Mouse (Mus musculus): ENCODE measurements around the gene Gm10277.
A peak's percentile ranks its signal among the peaks of the same experiment; 100 is the strongest.
"Not testable (repeated sequence)": the region's sequence is repeated elsewhere in the genome, so short reads cannot be mapped to it uniquely, and the experiment has no call there.

The Gm10277 gene

DNA sequence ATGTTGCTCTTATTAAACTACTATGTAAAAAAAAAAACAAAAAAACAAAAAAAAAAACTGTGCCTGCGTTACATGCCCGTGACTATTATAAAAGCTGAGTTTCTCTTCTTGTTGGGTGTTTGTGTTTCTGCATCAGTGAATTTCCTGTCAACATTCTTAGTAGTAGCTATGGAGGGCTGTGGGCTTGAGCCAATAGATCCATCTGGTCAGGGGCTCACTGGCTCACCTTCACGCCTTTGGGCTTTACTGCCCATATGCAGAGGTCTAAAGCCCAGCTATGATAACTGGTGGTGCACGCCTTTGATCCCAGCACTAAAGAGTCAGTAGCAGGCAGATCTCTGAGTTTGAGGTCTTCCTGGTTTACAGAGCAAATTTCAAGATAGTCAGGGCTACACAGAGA is 18.1 kb downstream of the Gm10277 start:
- no peak for DNase-seq

DNA sequence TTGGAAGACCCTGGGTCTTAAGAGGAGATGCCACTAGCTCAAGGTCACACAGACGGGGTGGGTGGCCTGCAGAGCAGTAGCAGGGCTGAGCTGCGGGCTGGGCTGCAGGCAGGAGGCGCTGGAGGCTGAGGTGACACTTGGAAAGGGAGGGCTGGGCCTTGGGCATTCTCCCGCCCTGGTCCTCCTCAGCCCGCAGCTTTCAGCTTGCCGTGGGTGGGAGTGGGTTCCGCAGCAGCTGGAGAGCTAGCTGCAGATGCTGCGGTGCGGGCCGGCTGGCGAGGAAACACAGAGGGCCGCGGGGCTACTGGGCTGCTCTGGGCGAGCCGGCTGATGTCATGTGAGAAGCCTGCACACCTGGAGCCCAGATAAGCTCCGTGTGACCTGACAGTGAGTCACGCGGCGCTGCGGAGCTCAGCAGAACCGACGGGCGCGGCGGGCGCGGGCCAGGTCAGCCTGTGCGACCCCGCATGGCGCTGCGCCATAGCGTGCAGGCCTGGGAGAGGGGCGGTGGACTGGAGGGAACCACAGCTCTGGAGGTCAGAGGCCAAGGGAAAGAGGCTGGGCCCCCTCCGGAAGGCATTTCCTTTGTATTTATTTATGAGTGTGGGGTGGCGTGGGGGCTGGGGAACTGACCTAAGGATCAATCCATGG is 21.1 kb downstream of the Gm10277 start:
- no peak for DNase-seq

DNA sequence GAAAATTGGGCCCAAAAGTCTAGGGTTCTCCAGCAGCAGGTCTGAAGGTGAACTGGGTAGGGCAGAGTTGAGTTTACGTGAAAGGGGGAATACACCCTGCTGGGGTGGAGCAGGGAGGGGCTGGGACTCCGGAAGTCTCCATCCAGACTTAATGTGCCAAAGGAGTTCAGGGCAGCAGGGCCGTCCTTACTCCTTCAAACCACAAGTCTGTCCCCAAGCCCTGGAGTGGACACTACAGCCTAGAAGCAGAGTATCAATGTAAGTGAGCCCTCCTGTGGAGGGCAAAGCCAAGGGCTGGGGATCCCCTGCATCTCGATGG is 22.1 kb downstream of the Gm10277 start:
- DNase-seq, result no peak

DNA sequence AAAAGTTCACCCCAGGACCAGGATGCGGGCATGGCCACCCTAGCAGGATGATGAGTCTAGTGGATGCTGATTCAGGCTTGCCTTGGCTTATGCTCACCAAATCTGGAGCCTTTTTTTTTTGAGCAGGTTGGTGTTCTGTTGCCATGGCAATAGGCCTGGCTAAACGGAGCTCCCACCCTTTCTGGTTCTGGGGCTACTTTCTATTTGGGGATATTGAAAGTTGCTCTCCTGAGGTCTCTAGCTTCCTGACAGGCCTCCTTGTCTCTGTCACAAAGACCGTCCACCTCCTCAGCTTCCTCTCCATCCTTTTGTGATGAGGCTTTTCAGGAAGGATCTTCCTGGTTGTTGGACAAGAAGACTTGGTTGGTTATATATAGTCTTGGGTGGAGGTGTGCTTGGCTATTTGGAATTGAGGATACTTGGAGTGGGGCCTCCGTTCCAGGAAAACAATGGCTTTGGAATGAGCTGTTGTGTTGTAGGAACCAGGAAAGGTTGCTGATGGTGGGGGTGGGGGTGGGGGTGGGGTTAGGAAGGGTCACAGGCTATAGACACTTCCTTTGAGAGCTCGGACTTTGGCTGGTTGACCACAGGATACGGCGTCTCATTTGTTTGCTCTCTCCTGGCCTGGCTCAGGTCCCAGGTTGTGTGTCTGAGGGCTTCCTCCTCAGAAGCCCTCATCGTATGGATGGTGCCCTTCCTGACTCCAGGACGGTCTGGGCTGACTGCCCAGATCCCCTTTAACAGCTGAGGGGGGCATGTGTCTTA is 22.7 kb downstream of the Gm10277 start:
- DNase-seq, result no peak

DNA sequence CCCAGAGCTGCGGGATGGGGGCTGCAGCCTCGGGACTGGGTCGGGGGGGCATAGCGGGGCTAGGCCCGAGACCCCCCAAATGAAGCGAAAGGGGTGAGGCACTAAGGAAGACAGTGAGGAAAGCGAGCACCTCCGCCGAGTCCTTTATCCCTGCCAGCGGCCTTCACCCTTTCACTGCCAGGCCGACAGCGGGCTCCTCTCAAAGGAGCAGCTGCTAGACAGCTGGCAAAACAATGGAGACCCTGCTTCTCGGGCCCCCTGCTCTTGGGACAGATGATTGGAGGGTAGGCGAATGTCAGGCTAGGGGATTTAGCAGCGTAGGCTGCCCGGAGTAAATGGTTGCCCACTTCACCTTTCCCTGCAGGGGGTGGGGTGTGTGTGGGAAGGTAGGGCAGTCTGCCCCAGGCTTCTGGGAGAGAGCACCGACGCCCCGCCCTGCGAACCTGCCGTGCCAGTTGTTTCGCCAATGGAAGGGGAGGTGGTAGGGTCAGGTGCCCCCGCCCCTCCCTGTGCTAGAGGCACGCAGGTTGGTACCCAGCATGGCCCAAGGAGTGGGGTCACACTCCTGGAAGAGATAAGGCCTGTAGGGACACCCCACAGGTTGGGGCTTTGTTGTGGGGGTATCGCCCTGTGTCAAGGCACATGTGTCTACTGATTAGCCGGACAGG is 23.7 kb downstream of the Gm10277 start:
- DNase-seq, result peak; percentile 55

DNA sequence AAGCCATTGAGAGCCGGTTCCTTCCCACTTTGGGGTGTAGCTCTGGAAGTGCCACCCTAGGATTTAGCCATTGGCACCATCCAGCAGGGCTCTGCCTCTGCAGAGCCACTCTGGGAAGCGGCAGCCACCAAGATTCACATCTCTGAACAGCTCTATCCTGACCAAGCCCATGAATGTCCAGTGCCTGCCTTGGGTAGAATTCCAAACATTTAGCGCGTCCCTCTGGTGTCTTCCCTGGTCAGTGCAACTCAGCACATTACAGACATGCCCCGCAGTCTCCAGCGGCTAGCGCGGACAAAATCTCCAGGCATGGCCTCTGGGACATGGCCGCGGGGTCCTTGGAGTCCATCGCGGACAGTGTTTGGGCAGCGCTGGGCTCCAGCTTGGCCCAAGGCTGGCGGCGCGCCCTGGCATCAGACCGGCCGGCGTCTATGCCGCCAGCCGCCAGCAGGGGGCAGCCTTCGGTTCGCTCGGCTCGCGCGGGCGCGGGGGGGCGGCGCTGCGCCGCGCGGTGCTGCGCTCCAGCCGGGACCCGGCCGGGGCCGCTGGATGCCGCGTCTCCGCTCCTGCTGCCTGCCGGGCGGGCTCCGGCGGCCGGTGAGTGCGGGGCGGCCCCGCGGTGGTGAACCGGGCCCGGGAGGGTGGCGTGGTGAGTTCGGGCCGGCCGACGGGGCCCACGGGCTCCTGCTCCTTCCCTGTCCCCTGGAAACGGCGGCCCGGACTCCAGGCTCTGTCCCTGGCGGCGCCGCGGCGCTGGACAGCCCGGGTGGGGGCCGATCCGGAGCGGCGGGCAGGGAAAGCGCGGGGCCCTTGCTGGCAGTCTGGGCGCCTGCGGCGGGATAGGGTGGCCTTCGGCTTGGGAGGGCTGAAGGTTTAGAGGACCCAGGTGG is 24.5 kb downstream of the Gm10277 start, which contains the start of gene Myo18a:
Myo18a (plus strand) TSS at position 464 of the 890 bp plus-strand sequence.
- peak; percentile 85 for DNase-seq

DNA sequence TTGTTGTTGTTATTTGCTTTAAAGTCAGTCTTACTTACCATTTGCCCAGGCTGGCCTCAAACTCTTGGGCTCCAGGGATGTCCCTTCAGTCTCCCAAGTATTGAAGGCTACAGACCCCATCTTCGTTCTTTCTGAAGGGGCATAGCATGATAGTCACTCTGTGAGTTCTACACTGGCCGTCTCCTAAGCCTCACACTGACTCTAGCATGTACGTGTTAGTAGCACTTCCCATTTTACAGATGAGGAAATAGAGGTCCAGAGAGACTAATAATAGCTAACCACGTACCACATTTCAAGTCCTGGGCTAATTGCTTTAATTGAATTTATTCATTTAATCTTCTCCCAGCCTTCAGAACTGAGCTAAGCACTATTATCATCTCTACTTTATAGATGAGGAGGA is 27.5 kb downstream of the Gm10277 start:
- no peak for DNase-seq

DNA sequence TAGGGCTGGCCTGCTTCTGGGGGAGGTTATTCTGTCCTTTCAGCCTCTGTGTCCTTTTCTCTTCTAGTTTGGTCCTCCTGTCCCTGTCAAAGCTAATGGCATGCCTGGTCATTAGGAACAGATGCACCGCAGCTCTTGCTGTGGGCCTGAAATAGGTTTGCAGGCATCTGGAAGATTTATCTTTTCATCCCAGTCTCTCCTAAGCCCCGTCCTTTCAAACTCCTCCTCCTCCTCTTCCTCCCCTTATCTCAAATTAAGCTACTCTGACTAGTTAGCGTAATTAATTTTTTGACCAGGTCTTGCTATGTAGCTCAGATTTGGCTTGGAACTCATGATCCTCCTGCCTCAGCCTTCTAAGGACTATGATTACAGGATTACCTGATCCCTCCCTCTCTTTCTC is 34.1 kb downstream of the Gm10277 start:
- DNase-seq, result no peak

DNA sequence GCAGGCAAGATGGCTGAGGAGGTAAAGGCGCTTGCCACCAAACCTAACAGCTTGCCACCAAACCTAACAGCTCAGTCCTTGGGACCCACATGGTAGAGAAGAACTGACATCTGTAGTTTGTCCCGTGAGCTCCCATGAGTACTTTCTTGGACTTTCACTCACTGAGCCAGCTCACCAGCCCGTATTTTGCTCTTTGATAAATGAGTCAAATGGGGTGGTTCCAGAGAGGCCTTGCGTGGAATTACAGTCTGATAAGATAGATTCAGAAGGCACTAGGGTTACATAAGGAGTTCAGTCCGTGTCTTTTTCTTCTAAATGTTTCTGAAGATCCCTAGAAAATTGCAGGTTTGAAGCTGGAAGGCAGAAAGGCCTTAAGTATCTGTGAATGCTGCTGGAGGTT is 35.0 kb downstream of the Gm10277 start:
- no peak for DNase-seq

DNA sequence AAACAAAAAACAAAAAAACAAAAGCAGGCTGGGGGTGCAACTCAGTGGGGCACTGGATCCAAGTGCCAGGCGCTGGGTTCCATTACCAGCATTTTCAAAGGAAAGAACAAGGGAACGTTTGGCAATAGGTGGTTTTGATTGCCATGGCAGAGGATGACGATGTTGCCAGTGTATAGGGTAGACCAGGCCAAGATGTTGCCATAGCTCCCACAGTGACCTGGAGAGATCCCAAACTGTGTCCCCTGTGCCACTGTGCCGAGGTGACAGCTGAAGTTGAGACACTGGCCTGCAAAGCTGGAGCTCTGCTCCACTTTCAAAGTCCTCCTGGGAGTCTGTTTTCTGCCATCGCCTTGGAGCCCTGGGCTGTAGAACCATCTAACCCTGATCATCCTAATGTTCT is 38.6 kb downstream of the Gm10277 start:
- DNase-seq, result no peak

DNA sequence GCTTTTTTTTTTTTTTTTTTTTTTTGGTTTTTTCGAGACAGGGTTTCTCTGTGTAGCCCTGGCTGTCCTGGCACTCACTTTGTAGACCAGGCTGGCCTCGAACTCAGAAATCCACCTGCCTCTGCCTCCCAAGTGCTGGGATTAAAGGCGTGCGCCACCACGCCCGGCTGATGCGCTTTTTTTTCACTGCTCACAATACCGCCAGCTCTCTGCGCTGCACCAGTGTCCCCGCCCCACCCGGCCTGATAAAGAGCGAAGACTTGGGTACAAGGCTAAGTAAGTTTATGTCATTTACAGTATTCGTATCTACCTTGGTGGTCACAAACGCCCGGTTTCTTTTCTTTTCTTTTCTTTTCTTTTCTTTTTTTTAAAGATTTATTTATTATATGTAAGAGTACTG is 40.4 kb downstream of the Gm10277 start:
- not testable (repeated sequence) for DNase-seq

DNA sequence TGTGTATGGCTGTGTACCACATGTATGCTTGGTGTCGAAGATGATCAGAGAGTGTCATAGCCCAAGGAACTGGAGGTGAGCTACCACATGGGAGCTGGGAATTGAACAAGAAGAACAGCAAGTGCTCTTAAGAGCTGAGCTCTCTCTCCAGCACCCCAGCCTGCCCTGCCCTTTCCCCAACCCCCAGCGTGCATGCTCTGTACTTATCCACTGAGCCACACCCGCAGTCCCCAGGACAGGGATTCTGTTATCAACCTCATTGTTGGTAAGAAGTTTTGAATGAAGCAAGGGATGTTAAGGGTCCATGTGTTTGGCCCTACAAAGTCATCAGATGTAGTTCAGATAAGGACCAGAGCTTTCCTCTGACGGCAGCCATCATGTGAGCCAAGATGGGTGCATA is 40.9 kb downstream of the Gm10277 start:
- DNase-seq, result no peak

DNA sequence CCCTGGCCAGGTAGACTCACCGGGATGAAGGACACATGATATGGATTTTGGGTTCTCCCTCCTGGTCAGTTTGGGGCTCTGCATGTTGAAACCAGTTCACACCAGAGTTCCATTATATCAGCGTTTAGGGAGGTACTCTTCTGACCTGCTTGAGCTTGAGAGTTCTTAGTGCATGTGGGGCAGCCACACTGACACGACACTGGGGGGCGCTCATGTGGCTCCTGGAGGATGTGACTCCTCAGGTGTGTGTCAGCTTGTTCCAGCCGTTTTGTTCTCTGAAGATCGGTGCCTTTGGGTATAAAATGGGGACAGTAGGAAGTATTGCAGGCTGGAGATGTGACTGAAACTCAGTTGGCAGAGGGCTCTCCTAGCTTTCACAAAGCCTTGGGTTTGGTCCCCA is 43.6 kb downstream of the Gm10277 start:
- DNase-seq, result peak; percentile 28

DNA sequence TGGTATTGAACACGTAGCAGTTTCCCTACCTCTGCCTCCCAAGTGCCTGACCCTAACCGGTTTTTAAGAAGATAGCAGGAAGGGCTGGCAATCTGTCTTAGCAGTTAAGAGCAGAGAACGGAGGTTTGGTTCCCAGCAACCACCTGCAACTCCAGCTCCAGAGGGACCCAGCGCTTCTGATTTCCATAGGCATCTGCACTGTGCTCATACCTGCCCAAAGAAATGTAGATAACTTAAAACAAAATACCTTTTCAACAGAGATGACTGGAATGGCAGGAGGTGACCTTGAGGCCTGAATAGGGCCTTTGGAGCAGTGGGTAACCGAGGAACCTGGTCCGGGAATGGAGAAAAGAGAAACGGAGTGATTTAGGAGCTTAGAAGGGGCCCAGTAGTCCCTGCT is 49.0 kb downstream of the Gm10277 start:
- no peak for DNase-seq

DNA sequence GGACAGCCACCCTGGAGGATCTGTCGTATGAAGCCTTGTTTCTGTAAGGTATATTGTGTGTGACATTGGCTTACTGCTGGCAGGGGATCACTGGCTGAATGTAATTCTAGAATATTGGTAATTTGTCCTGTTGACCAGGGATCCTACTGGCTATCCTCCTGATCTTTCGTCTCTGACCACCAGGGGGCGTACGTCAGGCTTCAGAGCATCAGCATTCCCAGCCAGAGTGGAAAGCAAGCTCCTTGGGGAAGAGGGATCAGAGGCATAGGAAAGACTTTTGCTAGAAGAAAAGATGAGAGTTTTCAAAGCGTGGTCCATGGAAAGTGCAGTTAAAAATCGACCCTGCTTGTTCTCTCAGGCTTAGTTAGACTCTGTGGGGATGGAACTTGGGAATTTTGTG is 50.3 kb downstream of the Gm10277 start:
- peak; percentile 82 for DNase-seq
